Mouse (Mus musculus) splenic B cell, adult 2 months (primary cell): Measurements from ENCODE around the gene Psen1.

Source experiments
- DNase-seq: peaks from one replicate; pipeline ENCODE4 v3.0.0-alpha.2; 2011; ENCODE audit warnings: low read depth, low spot score
- H3K27me3 ChIP-seq: 2 replicates; pipeline ENCODE4 v1.6.1; 2012; ENCODE audit warnings: mild to moderate bottlenecking, low read length, moderate library complexity, mixed read lengths; ENCODE audit not compliant: control insufficient read depth, poor library complexity, insufficient read depth, severe bottlenecking
- H3K36me3 ChIP-seq: 2 replicates; pipeline ENCODE4 v1.6.1; 2012; ENCODE audit warnings: mild to moderate bottlenecking, low read length, moderate library complexity, mixed read lengths; ENCODE audit not compliant: control insufficient read depth, poor library complexity, insufficient read depth, severe bottlenecking

Gene Psen1

DNA sequence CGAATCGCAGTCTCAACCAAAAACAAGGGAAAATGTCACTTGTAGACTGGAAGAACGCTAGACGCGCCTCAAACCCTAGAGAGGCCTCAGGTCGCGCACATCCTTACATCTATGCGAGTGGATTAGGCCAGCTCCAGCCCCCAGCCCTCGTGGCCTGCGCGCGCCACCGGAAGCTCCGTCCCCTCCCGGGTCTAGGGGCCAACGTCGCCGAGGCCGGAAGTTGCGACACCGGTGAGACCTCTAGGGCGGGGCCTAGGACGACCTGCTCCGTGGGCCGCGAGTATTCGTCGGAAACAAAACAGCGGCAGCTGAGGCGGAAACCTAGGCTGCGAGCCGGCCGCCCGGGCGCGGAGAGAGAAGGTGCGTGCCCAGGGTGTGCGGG lies at the start of gene Psen1:
Psen1 (plus strand) TSS at position 219 of the 382 bp plus-strand sequence.
- peak; percentile 95 for DNase-seq
- H3K36me3 ChIP-seq, result 0 out of 2 replicates have a peak, but pooled peaks cover 2% of the 10 kb centered on the region
- H3K27me3 ChIP-seq, result no peaks in the 10 kb centered on the region

DNA sequence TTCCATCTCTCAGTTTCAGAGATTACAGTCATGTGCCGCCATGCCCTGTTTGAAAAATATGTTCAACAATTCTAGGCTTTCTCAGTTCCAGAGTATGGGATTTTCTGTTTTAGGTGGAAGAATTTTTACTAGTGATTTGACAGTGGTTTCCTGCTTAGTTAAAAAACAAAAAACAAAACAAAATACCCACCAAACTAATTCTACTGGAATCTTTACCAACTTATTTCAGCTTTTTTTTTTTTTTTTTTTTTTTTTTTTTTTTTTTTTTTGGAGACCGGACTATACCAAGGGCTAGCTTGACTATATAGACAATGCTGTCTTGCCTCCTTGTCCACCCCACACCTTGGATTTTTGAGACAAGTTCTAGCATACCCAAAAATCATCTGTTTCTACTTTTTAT lies 46.7 kb upstream of the Psen1 start:
- H3K36me3 ChIP-seq, result peaks cover 15% of the 10 kb centered on the region; the same call in 1 of the 2 replicates
- DNase-seq, result no peak
- H3K27me3 ChIP-seq, result no peaks in the 10 kb centered on the region

- Histone ChIP-seq H3K27me3 (no peaks in the 10 kb centered on the region), H3K36me3 (peaks cover 15% of the 10 kb centered on the region; the same call in 1 of the 2 replicates)
- no peak for DNase-seq
Measured at GRCm38 (mm10) chr12:83643116-83643515, 44.8 kb upstream of the Psen1 start.

GRCm38 (mm10) chr12:83650346-83650745 lies 37.6 kb upstream of the Psen1 start:
- H3K27me3 ChIP-seq, result no peaks in the 10 kb centered on the region
- peaks cover 8% of the 10 kb centered on the region for H3K36me3 ChIP-seq
- no peak for DNase-seq

DNA sequence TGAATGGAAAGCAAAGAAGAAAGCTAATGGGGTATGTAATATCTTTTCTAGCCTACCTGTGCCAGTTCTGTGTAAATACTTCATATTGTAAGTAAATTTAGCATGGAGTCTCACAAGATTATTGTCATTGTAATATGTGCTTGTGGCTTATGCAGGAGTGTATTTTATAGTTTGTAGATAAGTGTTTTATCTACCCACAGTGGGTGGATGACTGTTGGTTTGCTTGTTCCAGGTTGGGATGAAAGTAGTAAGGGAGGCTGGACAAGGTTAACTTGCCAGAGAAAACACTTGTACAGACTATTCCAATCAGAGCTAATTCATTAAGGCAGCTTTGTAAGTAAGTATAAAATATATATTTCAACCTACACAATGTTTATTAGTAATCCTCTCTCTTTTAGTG lies 36.5 kb upstream of the Psen1 start:
- H3K36me3 ChIP-seq, result peaks cover 9% of the 10 kb centered on the region
- no peak for DNase-seq
- H3K27me3 ChIP-seq, result no peaks in the 10 kb centered on the region

- DNase-seq, result no peak
- no peaks in the 10 kb centered on the region for H3K27me3 ChIP-seq
Measured at GRCm38 (mm10) chr12:83685466-83685865, 2.5 kb upstream of the Psen1 start.

DNA sequence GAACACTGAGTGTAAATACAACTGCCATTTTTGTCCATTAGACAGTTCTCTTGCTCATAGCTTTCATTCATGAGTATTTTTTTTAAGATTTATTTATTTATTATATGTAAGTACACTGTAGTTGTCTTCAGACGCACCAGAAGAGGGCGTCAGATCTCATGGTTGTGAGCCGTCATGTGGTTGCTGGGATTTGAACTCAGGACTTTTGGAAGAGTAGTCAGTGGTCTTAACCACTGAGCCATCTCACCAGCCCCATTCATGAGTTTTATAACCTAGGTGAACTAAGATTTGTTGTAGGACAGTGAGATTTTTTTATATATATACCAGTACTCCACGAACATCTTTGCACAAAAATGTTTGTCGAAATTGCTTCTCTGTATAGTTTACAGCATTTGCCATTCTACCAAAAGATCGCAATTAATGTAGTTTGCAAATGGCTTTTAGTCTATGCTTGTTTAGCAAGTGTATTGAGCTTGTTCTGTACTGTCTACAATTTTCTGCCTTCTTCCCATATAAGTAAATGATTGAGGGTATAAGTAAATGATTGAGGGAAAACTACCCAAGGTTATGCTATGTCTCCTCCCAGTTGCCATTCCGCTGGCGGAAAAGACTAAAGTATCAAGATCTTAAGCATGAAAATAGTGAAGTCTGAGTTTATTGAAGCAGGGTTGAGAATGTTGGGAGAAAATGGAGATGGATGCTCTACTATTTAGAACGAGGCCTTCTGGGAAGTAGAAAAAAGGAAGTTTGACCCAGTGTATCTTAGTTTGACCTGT lies 1.2 kb upstream of the Psen1 start:
- H3K27me3 ChIP-seq, result no peaks in the 10 kb centered on the region
- no peaks in the 10 kb centered on the region for H3K36me3 ChIP-seq
- no peak for DNase-seq

More at GRCm38 (mm10) chr12:83685466-83685865, 2.5 kb upstream of the Psen1 start:
- H3K36me3 ChIP-seq, result peaks cover 2% of the 10 kb centered on the region; the same call in 1 of the 2 replicates

DNA sequence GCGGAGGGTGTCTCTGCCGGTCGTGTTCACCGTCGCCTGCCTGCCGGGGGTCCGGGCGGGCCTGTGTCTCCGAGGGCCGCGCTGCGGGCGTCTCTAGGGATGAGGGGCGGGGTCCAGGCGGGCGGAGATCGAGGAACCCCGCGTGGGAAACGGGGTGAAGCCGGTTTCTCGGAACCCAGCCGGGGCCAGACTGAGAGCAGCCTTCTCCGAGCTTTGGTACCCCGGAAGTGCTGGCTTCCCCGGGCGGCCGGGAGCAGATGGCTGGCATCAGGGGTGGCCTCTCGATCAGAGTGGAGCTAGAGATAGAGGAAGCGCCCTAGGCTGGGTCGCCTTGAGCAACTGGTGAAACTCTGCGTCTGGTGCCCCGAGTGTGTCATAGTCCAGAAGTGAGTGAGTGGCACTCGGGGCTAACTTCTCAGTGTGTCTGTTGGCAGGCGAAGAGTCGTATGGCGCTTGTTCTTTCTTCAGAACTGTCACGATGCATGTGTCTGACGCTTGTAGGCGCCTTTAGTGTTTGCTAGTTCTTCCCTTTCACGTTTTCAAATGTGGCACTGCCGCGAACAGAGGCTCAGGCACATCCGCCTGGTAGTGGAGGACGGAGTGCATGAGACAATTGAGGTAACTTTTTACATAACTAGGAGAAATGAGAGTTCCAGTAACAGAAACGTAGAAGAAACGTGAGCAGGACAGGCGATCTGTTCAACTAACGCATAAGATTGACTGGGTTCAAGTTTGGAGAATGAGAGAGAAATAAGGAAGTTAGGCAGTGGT lies 549 bp downstream of the Psen1 start:
- DNase-seq, result peak; percentile 59

DNA sequence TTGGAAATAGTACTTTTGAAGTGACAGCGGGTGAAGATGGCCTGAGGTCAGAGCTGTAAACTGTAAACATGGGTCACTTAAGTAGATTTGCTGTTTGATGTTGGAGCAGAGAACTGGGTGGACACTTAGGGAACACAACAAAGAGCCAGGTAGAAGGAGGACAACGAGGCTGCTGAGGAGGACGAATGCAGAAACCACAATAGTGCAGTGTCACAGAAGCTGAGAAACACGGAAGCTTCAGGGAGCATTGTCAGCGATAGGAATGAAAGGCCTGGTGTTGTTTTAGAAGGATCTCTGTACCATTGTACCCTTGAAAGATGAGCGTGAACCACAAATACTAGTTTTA lies 1.1 kb downstream of the Psen1 start:
- Histone ChIP-seq H3K27me3 (no peaks in the 10 kb centered on the region), H3K36me3 (0 out of 2 replicates have a peak, but pooled peaks cover 3% of the 10 kb centered on the region)
- no peak for DNase-seq

More for the DNA sequence above, 549 bp downstream of the Psen1 start:
- H3K27me3 ChIP-seq, result no peaks in the 10 kb centered on the region
- 0 out of 2 replicates have a peak, but pooled peaks cover 3% of the 10 kb centered on the region for H3K36me3 ChIP-seq

DNA sequence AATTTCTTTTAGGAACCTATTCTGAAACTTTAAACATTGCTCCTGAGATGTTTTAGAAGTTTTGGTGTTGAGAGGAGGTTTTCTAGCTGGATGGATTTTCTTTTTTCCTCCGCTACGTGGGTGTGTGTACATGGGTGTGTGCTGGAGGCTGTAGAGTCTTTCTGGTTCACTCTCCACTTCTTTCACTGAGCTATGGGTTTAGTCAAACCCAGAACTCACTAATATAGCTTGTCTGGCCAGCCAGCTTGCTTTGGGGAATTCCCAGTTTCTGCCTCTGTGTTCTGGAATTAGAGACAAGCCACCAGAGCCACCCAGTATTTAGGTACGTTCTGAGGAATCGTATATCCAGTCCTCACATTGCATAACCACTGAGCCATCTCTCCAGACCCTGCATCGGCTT lies 6.1 kb downstream of the Psen1 start:
- 0 out of 2 replicates have a peak, but pooled peaks cover 3% of the 10 kb centered on the region for H3K36me3 ChIP-seq
- DNase-seq, result no peak
- H3K27me3 ChIP-seq, result no peaks in the 10 kb centered on the region

DNA sequence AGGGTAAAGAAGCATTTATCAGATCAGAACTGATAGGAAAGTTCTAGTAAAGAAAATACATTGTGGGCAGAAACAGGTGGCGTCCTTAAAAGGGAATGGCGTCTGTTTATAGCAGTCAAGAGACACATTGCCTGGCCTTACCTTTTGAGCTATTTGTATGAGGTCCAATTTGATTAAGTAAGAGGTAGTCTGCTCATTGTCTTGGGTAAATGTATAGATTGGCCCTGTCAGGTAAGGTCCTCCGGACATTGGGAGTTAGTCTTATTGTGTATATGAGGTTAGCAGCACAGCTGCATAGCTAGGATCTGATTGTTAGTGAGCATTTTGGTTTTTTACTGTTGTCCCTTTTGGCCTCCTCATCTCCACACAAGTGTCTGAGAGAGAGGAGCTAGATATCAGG lies 6.7 kb downstream of the Psen1 start:
- H3K36me3 ChIP-seq, result 0 out of 2 replicates have a peak, but pooled peaks cover 3% of the 10 kb centered on the region
- no peaks in the 10 kb centered on the region for H3K27me3 ChIP-seq
- no peak for DNase-seq

DNA sequence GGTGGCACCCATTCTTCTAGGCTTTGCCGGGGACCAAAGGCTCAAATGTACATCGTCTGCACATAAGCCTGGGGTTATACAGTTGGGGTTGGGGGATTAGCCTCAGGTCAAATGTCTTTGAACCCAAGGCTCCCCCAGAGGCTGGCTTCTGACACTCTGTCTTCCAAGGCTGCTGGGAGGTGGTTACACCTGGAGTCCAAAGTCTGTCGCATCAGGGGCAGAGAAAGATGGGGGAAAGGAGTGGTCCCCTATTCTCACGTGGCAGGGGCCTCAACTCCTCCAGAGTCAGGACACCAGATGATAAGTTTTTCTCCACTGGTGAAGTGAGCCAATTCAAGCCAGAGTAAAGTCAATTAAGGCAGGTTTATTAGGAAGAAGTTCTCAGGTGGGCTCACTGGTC lies 10.7 kb downstream of the Psen1 start:
- DNase-seq, result no peak
- H3K36me3 ChIP-seq, result peaks cover 3% of the 10 kb centered on the region; the same call in 1 of the 2 replicates
- H3K27me3 ChIP-seq, result no peaks in the 10 kb centered on the region

- no peaks in the 10 kb centered on the region for H3K27me3 ChIP-seq
- peaks cover 3% of the 10 kb centered on the region; the same call in 1 of the 2 replicates for H3K36me3 ChIP-seq
- DNase-seq, result no peak
Measured at GRCm38 (mm10) chr12:83701608-83702007, 13.7 kb downstream of the Psen1 start.

DNA sequence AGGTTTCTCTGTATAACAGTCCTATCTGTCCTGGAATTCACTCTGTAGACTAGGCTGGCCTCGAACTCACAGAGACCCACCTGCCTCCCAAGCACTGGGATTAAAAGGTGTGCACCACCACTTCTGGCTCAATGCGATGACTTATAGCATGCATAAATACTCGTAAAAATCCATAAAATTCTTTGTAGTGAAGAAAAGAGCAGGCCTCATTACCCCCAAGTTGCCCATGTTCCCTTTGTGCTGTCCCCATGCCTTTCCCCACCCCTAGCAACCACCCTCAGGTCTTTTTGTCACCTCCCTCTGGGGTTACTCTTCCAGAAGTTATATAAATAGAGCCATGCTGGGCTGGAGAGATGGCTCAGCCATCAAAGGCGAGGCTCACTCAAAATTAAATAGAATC lies 14.8 kb downstream of the Psen1 start:
- Histone ChIP-seq H3K27me3 (no peaks in the 10 kb centered on the region), H3K36me3 (peaks cover 5% of the 10 kb centered on the region; the same call in 1 of the 2 replicates)
- DNase-seq, result no peak

GRCm38 (mm10) chr12:83706951-83707350 lies 19.0 kb downstream of the Psen1 start:
- Histone ChIP-seq H3K27me3 (no peaks in the 10 kb centered on the region), H3K36me3 (peaks cover 11% of the 10 kb centered on the region; the same call in 1 of the 2 replicates)
- no peak for DNase-seq
